Mouse (Mus musculus) stomach, embryonic 16.5 days (tissue): ENCODE data around the gene Bud31. TPM values are rescaled to one million over a fixed set of nuclear protein-coding genes. Genes with fewer than 3 reads are reported as not detected.

Experiments
- ATAC-seq: fragments of 200-750 bp; cut with Nextera tagmentation; 2 replicates; pipeline ENCODE4 v1.8.0; 2017; ENCODE audit warnings: moderate number of reproducible peaks, moderate TSS enrichment; ENCODE audit not compliant: insufficient read depth, low FRiP score
- H3K27ac ChIP-seq: fragments of 300-500 bp; sonication (generic); 2 replicates; pipeline ENCODE4 v1.5.1; 2014; ENCODE audit warnings: low read length
- H3K27me3 ChIP-seq: fragments of 300-500 bp; sonication (generic); 2 replicates; pipeline ENCODE4 v1.6.1; 2014; ENCODE audit warnings: low read length, control low read depth, mixed read lengths; ENCODE audit not compliant: control insufficient read depth, insufficient read depth
- H3K36me3 ChIP-seq: fragments of 300-500 bp; sonication (generic); 2 replicates; pipeline ENCODE4 v1.6.1; 2014; ENCODE audit warnings: low read length; ENCODE audit not compliant: control insufficient read depth, insufficient read depth
- H3K4me1 ChIP-seq: fragments of 300-500 bp; sonication (generic); 2 replicates; pipeline ENCODE4 v1.6.1; 2014; ENCODE audit warnings: low read length, control low read depth, mixed read lengths; ENCODE audit not compliant: control insufficient read depth, insufficient read depth
- H3K4me2 ChIP-seq: fragments of 300-500 bp; sonication (generic); 2 replicates; pipeline ENCODE4 v1.6.1; 2014; ENCODE audit warnings: low read depth, low read length, mixed read lengths
- H3K4me3 ChIP-seq: fragments of 300-500 bp; sonication (generic); replicated peaks from 2 replicates; pipeline ENCODE4 v1.5.1; 2014; ENCODE audit warnings: mild to moderate bottlenecking, low read length
- H3K9ac ChIP-seq: fragments of 300-500 bp; sonication (generic); 2 replicates; pipeline ENCODE4 v1.6.1; 2014; ENCODE audit warnings: low read length
- H3K9me3 ChIP-seq: fragments of 300-500 bp; sonication (generic); replicated peaks from 2 replicates; pipeline ENCODE4 v1.6.1; 2016; ENCODE audit warnings: low read length, control low read depth; ENCODE audit not compliant: control insufficient read depth
- WGBS: fragments of 180-500 bp; shearing (Covaris S2); extraction: QIAGEN DNeasy Blood & Tissue Kit; methylation state at CpG from one replicate; pipeline ENCODE4 v1.1.7; 2014; 5-methylcytosine and 5-hydroxymethylcytosine counted together
- polyA plus RNA-seq: library from polyadenylated mRNA; unstranded; fragments of >200 nt; fragmentation: Nextera tagmentation; extraction: Ambion mirVana; gene quantifications from 2 replicates; pipeline ENCODE4 v1.2.1, GENCODE M21; 2015

Bud31 gene
- polyA plus RNA-seq, 1 experiment from 2014 or later = 167 TPM

DNA sequence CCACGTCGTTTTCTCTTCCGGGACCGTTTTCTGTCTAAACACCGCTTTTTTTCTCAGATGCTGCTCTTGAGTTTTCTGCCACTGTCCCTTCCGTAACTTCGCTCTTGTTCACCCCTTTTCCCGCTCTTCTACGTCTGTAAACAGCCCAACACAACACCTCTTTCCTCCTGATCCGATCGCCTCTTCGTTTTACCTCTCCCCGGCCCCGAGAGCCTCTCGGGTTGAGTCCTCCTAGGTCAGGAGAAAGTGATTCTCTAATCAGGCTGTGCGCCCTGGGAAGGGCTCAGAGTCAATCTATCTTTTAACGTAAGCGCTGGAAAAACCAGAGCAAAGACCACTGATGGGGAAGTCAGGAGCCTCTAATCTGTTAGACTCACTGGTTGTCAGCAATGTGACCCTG is 449 bp downstream of the Bud31 start:
- WGBS = under 1% methylated on average over 18 of the region's 18 CpGs
- Histone ChIP-seq H3K4me3 (peak overlapping the region; percentile 94), H3K9ac (peak overlapping the region; percentile 87), H3K4me2 (peak overlapping the region; percentile 86), H3K4me1 (peaks cover 15% of the 10 kb centered on the region), H3K27me3 (no peaks in the 10 kb centered on the region), H3K9me3 (no peaks in the 10 kb centered on the region), H3K36me3 (peaks cover 19% of the 10 kb centered on the region), H3K27ac (peak overlapping the region; percentile 87)
- ATAC-seq = no peak

DNA sequence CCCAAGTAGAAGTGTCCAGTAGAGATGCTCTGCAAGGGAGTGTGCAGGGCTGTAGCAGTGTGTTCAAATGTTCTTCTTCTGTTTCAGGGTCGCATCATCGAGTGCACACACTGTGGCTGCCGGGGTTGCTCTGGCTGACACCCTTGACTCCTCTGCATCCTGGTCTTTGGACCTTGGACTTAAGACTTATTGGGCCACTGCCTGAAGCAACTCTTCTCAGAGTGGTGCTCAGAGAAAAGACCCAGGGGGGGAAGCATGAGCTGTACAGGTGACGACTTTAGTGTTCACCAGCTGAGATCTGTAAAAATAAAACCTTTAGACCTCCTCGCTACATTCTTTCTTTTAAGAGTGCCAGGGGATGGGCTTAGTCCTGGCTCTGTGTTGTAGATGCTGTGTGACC is 7.6 kb downstream of the Bud31 start:
- ATAC-seq = no peak
- H3K27ac ChIP-seq = no peak overlapping the region
- no peaks in the 10 kb centered on the region for H3K27me3 ChIP-seq
- H3K4me1 ChIP-seq = no peaks in the 10 kb centered on the region
- no peak overlapping the region for H3K4me3 ChIP-seq
- no peaks in the 10 kb centered on the region for H3K9me3 ChIP-seq
- no peak overlapping the region for H3K4me2 ChIP-seq
- H3K9ac ChIP-seq = no peak overlapping the region
- WGBS = 86% methylated on average over 5 of the region's 5 CpGs
- peaks cover 36% of the 10 kb centered on the region for H3K36me3 ChIP-seq

DNA sequence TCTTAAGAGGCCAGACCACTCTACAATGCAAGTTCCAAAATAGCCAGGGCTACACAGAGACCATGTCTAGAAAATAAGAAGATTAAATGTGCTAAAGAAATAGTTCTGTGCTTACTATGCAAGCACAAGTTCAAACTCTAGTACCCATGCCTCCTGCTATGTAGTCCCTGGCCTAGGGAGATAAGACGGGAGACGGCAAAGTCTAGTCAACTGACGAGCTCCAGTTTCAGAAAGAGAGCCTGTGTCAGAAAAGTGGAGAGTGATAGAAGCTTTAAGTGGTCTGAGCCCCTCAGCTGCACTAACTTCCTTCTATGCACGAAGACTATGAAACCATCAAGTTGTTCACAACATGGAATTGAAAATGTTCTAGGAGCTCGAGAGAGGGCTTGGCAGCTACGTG is 9.1 kb downstream of the Bud31 start:
- WGBS = 88% methylated on average over 6 of the region's 6 CpGs
- Histone ChIP-seq H3K27me3 (no peaks in the 10 kb centered on the region), H3K9me3 (no peaks in the 10 kb centered on the region), H3K4me1 (no peaks in the 10 kb centered on the region), H3K27ac (no peak overlapping the region), H3K9ac (no peak overlapping the region), H3K36me3 (peaks cover 31% of the 10 kb centered on the region), H3K4me3 (no peak overlapping the region), H3K4me2 (no peak overlapping the region)
- no peak for ATAC-seq

DNA sequence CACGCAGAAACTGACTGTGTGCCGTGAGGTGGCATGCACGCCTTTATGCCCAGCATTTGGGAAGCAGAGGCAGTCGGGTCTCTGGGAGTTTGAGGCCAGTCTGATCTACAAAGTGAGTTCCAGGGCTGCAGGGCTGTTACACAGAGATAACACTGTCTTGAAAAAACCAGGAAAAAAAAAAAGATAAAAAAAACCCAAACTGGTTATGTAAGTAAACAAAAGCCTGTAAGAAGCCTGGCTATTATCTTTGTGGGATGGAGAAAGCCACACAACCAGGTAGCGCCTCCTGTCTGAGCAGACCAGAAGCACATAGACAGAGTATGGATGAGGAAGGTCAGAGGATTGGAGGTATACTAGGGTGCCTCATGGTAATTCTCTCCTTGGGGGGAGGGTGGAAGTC is 12.5 kb downstream of the Bud31 start:
- Histone ChIP-seq H3K9ac (no peak overlapping the region), H3K9me3 (no peaks in the 10 kb centered on the region), H3K4me1 (no peaks in the 10 kb centered on the region), H3K4me2 (no peak overlapping the region), H3K4me3 (no peak overlapping the region), H3K36me3 (peaks cover 24% of the 10 kb centered on the region; the same call in 1 of the 2 replicates), H3K27ac (no peak overlapping the region), H3K27me3 (no peaks in the 10 kb centered on the region)
- 85% methylated on average over 5 of the region's 5 CpGs for WGBS
- ATAC-seq = no peak

DNA sequence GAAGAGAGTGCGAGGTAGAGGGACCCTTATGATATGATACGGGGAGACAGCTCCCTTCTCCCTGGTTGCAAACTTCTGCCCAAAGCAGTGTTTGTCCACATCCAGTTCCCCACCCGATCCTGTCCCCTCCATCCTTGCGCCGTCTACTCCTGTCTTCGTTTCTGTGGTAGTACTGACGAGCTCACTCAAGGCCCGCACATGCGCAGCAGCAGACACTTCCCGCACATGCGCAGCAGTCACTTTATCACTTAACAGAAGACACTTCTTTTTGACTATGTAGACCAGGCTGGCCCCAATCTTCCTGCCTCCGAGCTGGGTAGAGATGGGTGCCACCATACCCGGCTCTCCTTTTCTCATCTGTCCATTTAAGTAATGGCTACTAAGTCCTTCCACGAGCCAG is 21.2 kb downstream of the Bud31 start:
- WGBS = 93% methylated on average over 14 of the region's 14 CpGs
- H3K4me3 ChIP-seq = no peak overlapping the region
- H3K9ac ChIP-seq = no peak overlapping the region
- no peak overlapping the region for H3K27ac ChIP-seq
- H3K27me3 ChIP-seq = no peaks in the 10 kb centered on the region
- ATAC-seq = no peak
- H3K36me3 ChIP-seq = no peaks in the 10 kb centered on the region; the same call in 1 of the 2 replicates
- no peaks in the 10 kb centered on the region for H3K9me3 ChIP-seq
- H3K4me1 ChIP-seq = peaks cover 8% of the 10 kb centered on the region
- no peak overlapping the region for H3K4me2 ChIP-seq

DNA sequence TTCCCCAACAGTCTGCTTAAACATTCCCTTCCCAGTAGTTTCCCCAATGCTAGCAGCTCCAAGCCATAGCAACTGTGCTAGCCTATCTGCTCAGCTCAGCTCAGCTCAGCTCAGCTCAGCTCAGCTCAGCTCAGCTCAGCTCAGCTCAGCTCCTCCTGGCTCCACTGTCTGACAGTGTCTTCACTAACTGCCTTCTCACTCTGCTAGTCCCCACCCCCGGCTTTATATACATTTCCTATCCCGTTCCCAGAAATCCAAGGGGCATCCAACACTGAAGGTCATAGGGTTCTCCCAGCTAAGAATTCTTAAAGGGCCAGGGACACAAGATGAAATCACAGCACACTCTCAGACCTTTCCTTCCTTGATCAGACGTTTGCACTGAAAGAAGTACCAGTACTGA is 24.5 kb downstream of the Bud31 start:
- Histone ChIP-seq H3K4me2 (no peak overlapping the region), H3K9me3 (no peaks in the 10 kb centered on the region), H3K27me3 (no peaks in the 10 kb centered on the region), H3K4me3 (no peak overlapping the region), H3K9ac (0 out of 2 replicates have a peak overlapping the region, but pooled peaks have one; percentile 2), H3K27ac (no peak overlapping the region), H3K4me1 (peaks cover 19% of the 10 kb centered on the region), H3K36me3 (no peaks in the 10 kb centered on the region)
- no peak for ATAC-seq
- 40% methylated on average over 3 of the region's 3 CpGs for WGBS

DNA sequence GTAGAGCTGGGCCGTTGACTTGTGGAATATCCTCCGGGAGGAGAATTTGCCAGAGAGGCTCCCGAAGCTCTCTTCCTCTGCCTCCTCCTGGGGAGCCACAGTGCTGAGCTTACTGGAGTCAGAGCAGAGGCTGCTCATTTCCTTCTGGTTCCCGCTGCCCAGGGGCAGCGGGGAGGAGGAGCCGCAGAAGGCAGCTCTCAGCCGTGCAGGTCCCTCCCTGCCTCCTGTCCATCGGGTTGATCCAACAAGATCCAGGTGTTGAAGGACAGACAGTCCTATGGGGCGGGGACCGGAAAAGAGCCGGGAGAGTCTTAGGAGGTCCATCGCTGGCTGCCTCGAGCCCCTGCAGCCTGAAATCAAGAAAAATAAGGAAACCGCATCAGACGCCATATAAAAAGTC is 25.0 kb downstream of the Bud31 start:
- H3K9ac ChIP-seq = no peak overlapping the region
- peaks cover 19% of the 10 kb centered on the region for H3K4me1 ChIP-seq
- H3K27ac ChIP-seq = no peak overlapping the region
- H3K36me3 ChIP-seq = no peaks in the 10 kb centered on the region
- H3K4me3 ChIP-seq = no peak overlapping the region
- no peaks in the 10 kb centered on the region for H3K27me3 ChIP-seq
- H3K4me2 ChIP-seq = no peak overlapping the region
- ATAC-seq = no peak
- no peaks in the 10 kb centered on the region for H3K9me3 ChIP-seq
- WGBS = 89% methylated on average over 15 of the region's 15 CpGs

DNA sequence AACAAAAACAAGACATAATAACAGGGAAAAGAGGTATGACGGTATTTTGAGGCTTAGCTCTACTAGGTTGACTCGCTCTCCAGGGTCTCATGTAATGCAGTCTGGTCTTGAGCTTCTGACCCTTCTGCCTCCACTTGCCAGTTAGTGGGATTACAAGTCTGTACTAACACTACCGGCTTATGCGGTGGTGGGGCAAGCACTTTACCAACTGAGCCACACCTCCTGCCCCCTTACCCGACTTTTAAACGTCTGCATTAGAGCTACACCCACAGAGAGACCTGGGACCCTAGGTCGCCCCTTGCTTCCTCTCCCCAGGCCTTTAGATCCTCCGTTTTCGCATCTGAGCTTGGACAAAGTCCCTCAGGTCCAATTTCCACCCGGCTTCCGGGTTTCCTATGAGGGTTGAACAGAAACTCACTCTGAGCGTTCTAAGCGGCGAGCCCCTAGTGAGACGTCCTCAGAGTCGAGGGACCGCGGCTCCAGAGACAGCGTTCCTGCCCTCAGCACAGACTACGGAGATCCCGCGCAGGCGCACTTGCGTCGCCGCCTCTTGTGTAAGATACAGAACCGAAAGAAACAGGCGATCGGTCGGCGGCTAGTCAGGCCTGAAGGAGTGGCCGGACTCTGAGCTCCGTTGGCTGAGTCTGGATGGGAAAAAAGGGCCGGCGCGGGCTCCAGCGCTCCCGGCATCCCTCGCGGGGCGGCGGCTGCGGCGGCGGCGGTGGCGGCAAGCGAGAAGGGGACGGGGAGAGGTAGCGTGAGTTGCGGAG is 26.6 kb downstream of the Bud31 start, which contains the start of the genes Ptcd1 and Cpsf4:
TSS of gene Ptcd1 (minus strand) at position 573 of the 770 bp plus-strand sequence.
TSS of gene Cpsf4 (plus strand) at position 678 of the 770 bp plus-strand sequence.
- peak within 1 kb of the TSS; percentile 92 for H3K27ac ChIP-seq
- H3K4me1 ChIP-seq = peaks cover 19% of the 10 kb centered on the region
- peak within 1 kb of the TSS; percentile 85 for H3K4me2 ChIP-seq
- peak; percentile 96 for ATAC-seq
- H3K4me3 ChIP-seq = peak within 1 kb of the TSS; percentile 95
- H3K36me3 ChIP-seq = no peaks in the 10 kb centered on the region
- H3K9ac ChIP-seq = peak within 1 kb of the TSS; percentile 99
- H3K9me3 ChIP-seq = no peaks in the 10 kb centered on the region
- no peaks in the 10 kb centered on the region for H3K27me3 ChIP-seq
- under 1% methylated on average over 51 of the region's 51 CpGs for WGBS

DNA sequence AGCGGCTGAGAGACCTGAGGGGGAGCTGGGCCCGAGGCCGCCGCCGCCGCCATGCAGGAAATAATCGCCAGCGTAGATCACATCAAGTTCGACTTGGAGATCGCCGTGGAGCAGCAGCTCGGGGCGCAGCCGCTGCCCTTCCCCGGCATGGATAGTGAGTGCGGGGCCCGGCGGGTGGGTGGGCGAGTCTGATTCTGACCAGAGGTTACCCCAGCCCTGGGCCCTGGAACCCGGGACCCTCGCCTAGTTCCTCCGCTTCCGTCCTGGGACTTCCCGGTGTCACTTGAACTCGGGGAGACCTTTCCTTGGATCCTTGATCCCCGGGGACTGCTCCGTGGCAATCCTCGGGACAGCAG is 27.1 kb downstream of the Bud31 start:
- peaks cover 19% of the 10 kb centered on the region for H3K4me1 ChIP-seq
- ATAC-seq = no peak
- peak overlapping the region; percentile 95 for H3K4me3 ChIP-seq
- WGBS = under 1% methylated on average over 26 of the region's 28 CpGs
- H3K27ac ChIP-seq = peak overlapping the region; percentile 81
- peak overlapping the region; percentile 85 for H3K4me2 ChIP-seq
- H3K27me3 ChIP-seq = no peaks in the 10 kb centered on the region
- H3K36me3 ChIP-seq = no peaks in the 10 kb centered on the region
- no peaks in the 10 kb centered on the region for H3K9me3 ChIP-seq
- peak overlapping the region; percentile 99 for H3K9ac ChIP-seq
